Mouse (Mus musculus) spleen, embryonic (tissue): Measurements from ENCODE around the gene Olfr113.
"Not testable (repeated sequence)": the region's sequence is repeated elsewhere in the genome, so short reads cannot be mapped to it uniquely, and the experiment has no call there.

ENCODE experiments used
- CTCF ChIA-PET: fragments of 350-600 bp; sonication (Branson Sonifier 250); formaldehyde crosslinking; loops from one replicate; lab custom pipeline; 2022; lab: Charles Lee

Gene Olfr113

GRCm38 (mm10) chr17:37577563-37577962, at the start of gene Olfr113:
Gene Olfr113 (minus strand): TSS chr17:37577663.
- CTCF ChIA-PET = no interaction called here

GRCm38 (mm10) chr17:37627009-37627408, 49.5 kb upstream of the Olfr113 start, which contains the start of the genes Olfr115 and Olfr116:
Gene Olfr115 (minus strand): TSS chr17:37627109.
Gene Olfr116 (minus strand): TSS chr17:37627199.
- CTCF ChIA-PET = no interaction called here

GRCm38 (mm10) chr17:37592643-37593042, 15.2 kb upstream of the Olfr113 start, which contains the start of gene Olfr114:
Gene Olfr114 (minus strand): TSS chr17:37592743.
- CTCF ChIA-PET = no interaction called here

GRCm38 (mm10) chr17:37569351-37569750, 8.1 kb downstream of the Olfr113 start, which contains the start of gene Olfr112:
Gene Olfr112 (minus strand): TSS chr17:37569451.
- CTCF ChIA-PET = no interaction called here

- CTCF ChIA-PET = no interaction called here
These were observed 18.4 kb downstream of the Olfr113 start for GRCm38 (mm10) chr17:37558913-37559615.

- CTCF ChIA-PET = no interaction called here
These were observed 33.5 kb downstream of the Olfr113 start for GRCm38 (mm10) chr17:37543800-37544435.

- CTCF ChIA-PET = no interaction called here
These were observed 35.9 kb downstream of the Olfr113 start for GRCm38 (mm10) chr17:37541454-37542119.

GRCm38 (mm10) chr17:37538416-37538815, 39.0 kb downstream of the Olfr113 start:
- CTCF ChIA-PET = not testable (repeated sequence)

GRCm38 (mm10) chr17:37535173-37535572, 42.3 kb downstream of the Olfr113 start:
- CTCF ChIA-PET = no interaction called here

- CTCF ChIA-PET = not testable (repeated sequence)
These were observed 52.0 kb downstream of the Olfr113 start for GRCm38 (mm10) chr17:37525427-37525826.

GRCm38 (mm10) chr17:37524612-37525011, 52.9 kb downstream of the Olfr113 start:
- CTCF ChIA-PET = not testable (repeated sequence)
